Mouse (Mus musculus): Measurements from ENCODE around the gene Plxnb2.

Gene Plxnb2

GRCm38 (mm10) chr15:89178954-89179629 lies 1.5 kb downstream of the Plxnb2 start:
- DNase-seq, result peak; percentile 62 to 66

DNA sequence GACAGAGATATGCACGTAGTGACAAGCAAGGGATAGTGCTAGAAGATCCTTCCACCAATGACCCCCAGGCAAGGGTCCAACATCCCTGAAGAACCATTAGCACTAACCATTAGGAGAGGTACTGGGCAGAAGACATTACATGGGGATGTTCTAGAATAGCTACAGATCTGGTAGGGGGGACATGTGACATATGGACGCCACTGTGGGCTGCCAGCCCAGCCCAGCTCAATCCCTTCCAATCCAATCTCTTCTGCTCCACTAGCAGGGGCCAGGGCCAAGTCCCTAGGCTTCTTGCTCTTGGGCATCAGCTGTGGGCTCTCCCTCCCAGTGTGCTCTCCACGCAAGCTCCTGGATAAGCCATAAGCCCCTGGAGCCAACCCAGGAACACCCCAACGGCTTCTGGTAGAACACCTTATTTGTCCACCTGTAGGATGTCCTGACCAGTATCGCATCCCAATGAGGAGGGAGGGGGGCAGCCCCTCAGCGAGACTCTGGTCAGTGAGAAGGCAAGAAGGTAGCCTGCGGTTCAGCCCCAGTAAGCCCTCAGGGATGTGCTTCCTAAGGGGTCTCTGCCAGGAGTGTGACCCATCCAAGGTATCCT lies 2.2 kb downstream of the Plxnb2 start:
- DNase-seq, result peak; percentile 86 to 88

DNA sequence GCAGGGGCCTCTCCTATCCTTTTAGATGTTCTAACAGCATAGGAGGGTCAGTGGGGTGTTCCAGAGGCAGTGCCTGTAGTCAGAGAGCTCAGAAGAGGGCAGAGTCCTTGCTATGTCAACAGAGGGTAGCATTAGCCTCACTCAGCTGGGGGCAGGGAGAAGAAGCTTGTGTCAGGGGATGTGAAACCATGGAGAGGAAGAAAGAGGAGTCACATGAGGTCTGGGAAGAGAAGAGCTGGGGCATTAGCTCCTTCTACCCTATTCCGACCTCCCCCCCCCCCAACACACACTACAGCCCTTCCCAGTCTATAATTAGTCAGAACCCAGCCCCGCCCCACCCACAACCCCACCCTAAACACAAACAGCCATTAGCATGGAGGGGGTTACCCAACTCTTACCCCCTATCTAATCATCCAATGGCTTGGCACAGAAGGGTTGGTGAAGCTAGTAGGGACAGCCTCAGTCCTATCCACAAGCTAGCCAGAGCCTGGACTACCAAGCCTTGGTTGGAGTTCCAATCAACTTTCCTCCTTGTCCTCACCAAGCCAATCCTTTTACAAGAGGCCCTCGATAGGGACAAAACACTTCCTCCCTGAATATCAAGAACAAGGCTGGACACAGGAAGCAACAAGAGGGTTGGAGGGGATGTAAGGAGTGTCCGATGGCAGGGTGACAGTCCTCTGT lies 2.9 kb downstream of the Plxnb2 start:
- peak in 1 of 2 experiments; percentile 42 for DNase-seq

DNA sequence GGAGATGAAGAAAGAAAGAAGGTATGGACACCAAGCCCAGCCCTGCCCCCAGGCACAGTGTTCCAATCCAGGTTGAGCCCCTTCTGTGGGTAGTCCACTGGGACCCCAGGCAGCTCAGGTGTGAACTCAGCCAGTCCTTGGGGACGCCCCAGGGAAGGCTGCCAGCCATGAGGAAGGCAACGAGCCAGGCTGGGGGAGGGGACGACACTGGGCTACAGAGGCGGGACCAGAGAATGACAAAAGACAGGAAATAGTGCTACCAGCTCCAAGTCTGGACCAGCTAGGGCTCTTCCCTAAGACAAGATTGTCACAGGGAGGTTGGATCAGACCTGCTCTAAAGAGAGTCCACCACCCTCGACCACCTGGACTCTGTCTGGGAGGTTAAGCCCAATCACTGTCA lies 3.5 kb downstream of the Plxnb2 start:
- peak; percentile 70 to 81 for DNase-seq

GRCm38 (mm10) chr15:89175411-89176155 lies 5.0 kb downstream of the Plxnb2 start:
- peak in 1 of 2 experiments; percentile 33 for DNase-seq

GRCm38 (mm10) chr15:89174889-89175339 lies 5.7 kb downstream of the Plxnb2 start:
- DNase-seq, result peak in 1 of 2 experiments; percentile 48

DNA sequence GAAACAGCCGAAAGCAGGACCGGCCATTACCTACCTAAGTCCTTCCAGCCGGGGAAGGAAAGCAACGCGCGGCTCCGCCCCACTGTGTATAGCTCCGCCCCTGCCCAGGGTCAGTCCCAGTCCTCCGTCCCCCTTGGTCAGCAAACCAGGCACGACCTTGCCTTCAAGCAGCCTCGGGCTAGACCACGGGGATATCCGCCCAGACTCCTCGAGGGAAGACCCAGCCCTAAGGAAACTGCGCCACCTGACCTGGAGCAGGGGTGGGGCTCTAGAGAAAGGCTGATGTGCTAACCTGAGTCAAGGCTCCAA lies 6.7 kb downstream of the Plxnb2 start:
- DNase-seq, result peak; percentile 81 to 86

DNA sequence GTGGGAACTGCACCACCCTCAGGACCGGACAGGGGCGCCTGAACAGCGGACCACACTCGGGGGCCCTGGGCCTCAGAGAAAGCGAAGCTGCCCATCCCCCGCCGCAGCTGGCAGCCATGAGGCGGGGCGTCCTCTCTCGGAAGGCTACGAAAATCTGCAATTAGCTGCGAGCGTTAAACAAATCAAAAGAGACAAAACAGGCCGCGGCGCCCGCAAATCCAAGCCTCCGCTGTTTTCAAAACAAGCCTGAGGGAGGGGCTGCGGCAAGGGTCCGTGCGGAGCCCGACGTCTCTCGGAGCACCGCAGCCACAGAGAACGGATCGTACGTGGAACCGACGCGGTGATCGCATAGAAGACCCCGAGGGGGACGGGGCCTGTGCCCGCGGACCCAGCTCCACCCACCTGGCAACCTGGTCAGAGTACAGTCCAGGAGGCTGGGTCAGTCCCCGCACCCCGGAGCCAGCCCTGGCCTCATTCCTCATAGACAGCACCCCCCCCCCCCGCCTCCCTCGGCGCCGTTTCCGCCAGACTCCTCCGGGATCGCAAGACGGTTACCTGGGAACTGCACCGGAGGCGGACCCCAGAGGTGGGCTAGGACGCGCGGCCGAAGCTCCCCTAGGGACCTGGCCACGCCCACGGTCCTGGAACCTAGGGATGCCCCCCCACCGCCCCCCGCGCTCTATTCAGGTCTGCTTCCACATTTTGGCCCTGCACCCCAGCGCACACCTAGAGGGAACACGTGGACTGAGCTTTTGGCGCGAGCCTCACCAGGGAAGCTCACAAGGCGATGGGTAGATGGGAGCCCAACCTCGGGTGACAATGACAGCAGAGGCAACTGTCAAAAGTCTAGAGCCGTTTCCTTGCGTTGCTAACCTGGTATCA lies 7.3 kb downstream of the Plxnb2 start:
- DNase-seq, result peak; percentile 61 to 67

DNA sequence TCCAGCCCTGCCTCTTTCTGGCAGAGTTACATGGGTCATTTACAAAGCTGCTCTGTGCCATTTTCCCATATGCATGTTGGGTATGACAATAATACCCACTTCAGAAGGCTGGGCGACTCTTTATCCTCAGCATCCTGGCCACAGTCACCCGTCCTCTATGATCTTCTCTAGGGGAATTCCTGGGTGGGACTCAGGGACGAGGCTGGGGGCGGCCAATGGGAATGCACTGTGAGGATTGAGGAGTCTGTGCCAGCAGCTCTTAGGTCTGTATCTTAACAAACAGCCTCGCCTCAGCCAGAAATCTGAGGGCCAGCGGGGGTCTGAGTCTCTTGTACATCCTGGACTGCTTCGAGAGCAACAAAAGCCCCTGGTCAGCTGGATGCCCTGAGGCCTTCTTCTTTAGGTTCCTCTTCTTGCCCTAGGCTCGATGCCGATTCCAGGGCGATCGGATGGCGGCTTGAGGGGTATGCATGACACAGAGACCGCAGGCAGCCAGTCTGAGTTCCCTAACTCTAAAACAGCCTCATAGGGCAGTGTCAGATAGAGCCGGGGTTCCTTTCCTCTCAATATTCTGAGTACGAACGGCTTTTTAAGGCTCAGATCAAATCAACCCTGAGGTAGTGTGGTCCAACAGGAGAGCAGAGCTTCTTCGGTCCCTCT lies 8.2 kb downstream of the Plxnb2 start:
- peak in 1 of 2 experiments; percentile 38 for DNase-seq

DNA sequence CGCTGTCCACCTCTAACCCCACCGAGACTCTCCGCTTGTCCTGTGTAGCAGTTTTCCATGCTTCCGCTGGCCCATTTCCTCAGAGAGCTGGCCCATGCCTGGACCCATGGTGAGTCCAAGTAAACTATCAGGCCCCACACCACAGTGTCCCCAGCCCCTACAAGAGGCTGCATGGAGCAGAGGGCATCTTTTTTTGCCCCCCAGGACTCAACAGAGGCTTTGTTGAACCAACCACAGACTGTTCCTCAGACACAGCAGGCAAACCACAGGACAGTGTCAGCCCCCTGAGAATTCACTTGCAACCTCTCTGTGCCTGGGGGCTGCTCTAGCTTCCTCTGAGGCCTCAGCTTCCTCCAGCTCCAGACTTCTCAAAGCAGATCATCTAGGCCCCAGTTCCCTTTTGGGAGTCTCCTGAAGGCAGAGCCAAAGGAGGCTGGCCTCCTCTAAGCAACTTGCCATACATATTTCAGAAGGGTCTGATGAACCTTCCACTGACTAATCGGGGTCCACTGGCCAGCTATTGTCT lies 9.0 kb downstream of the Plxnb2 start:
- peak in 1 of 2 experiments; percentile 22 for DNase-seq

- DNase-seq, result peak in 1 of 2 experiments; percentile 43
Observed at GRCm38 (mm10) chr15:89170102-89170501, 10.5 kb downstream of the Plxnb2 start.

DNA sequence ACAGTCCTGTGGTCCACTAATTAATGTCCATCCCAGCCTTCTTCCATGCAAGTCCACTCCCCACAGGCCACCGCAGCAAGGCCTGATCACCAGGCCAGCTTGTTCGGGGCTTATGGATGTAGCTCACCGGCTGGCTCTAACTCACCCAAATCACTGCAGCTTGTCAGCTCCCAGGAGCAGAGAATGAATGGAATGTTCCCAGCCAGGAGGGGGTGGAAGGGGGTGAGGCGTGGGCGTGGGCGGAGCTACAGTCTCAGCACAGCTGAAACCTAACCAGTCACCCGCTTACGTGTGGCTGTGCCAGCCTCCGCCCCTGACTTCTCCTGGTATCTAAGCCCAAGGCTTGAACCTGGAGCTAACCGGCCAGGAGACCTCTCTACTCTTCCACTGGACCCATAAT lies 11.2 kb downstream of the Plxnb2 start:
- DNase-seq, result peak; percentile 86 to 91

DNA sequence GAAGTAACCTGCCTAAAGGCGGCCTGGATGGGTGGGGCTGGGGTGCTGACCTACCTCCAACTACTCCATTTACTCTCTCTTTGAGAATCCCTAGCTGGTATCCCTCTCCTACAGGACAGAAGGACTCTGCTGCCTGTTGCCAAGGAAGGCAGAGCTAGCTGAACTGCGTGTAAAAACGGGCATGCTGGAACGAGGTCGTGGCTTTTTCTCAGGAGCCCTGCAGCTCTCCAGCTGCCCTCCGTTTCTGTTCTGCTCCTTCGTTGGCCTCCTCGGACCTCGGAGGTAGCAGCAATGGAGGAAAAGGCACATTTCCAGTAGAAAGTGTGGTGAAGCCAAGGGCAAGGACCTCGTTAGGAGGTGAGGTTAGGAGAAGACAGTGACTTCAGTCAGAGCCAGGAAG lies 11.7 kb downstream of the Plxnb2 start:
- peak; percentile 62 to 63 for DNase-seq

- DNase-seq, result no peak
Observed at GRCm38 (mm10) chr15:89165478-89165877, 15.1 kb downstream of the Plxnb2 start.

DNA sequence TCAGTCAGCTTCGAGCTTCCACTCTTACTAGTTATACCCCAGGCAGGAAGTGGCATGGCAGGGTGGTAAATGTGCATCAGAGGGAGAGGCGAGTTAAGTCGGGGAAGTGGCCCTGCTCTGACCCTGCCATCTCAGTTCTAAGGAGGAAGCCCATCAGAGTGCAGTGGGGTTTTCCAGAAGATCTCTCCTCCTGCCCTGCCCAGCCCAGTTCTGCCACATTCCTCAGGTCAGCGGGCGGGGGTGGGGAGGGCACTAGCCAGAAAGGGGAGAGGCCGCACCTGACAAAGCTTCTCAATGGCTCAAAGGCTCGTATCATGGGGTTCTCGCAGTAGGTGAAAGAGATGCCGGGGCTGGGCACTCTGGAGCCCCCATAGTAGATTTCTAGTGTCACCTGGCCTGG lies 19.2 kb downstream of the Plxnb2 start:
- no peak for DNase-seq

GRCm38 (mm10) chr15:89158516-89158915 lies 22.1 kb downstream of the Plxnb2 start:
- no peak for DNase-seq

- peak; percentile 78 to 81 for DNase-seq
Observed at GRCm38 (mm10) chr15:89157954-89158353, 22.6 kb downstream of the Plxnb2 start.

DNA sequence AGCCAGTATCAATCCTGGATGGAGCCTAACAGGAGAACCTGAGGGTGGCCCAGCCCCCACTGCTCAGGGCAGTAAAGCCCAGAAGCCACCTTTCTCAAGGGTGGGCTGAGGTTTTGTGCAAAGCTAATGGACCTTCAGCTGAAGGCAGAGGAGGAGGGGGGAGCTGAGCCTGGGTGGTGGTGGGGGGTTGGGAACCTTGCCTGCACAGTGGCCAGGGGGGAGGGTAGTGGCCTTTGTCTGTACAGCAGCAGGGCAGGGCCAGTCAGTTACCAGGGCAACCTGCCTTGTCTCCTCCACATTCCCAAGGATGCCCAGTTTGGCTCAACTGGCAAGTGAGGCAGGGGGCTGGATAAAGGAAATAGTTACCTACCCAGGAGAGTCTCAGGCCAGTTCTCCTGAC lies 28.3 kb downstream of the Plxnb2 start:
- DNase-seq, result no peak

DNA sequence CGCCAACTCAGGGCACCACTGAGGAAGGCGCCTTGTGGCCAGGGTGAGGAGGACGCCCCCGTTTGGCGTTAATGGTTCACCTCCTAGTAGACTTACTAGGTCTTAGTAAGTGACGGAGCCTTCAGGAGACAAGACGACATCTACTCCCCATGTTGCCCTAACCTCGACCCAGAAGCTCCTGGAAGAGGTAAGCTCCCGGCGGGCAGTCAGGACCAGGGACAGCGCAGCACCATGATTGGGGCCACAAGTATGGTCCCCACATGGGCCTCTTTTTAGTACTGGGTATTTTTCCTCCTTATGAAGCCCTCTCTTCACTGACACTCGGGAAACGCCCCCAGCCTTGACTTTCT lies 30.6 kb downstream of the Plxnb2 start:
- no peak for DNase-seq

- DNase-seq, result peak in 1 of 2 experiments; percentile 66
Observed at GRCm38 (mm10) chr15:89149271-89150040, 31.1 kb downstream of the Plxnb2 start, which contains the start of gene Mapk11. TSS of gene Mapk11 (minus strand) at chr15:89149628.
